Mouse (Mus musculus) CH12.LX (cell line): ENCODE measurements around the gene Ppp2r2c. TPM values are rescaled to one million over a fixed set of nuclear protein-coding genes. Genes with fewer than 3 reads are reported as not detected.

Experiments
- DNase-seq: peaks from one replicate; pipeline ENCODE4 v3.0.0-alpha.2; 2013; ENCODE audit errors: extremely low read depth
- H3K27ac ChIP-seq: 2 replicates; pipeline ENCODE4 v1.5.1; 2012; ENCODE audit warnings: low read depth, mild to moderate bottlenecking, control low read depth, moderate library complexity; ENCODE audit not compliant: insufficient read depth
- H3K27me3 ChIP-seq: replicated peaks from 2 replicates; pipeline ENCODE3; 2012; ENCODE audit warnings: inconsistent platforms
- H3K36me3 ChIP-seq, 2 experiments: replicated peaks in 1 of 2; 2 replicates each; pipeline versions ENCODE3 to v1.6.1; 2012; ENCODE audit warnings: inconsistent platforms in 1 of 2, low read length in 1 of 2, mild to moderate bottlenecking in 1 of 2, mixed read lengths in 1 of 2, moderate library complexity in 1 of 2; ENCODE audit not compliant: control insufficient read depth in 1 of 2, insufficient read depth in 1 of 2
- H3K4me1 ChIP-seq, 2 experiments: 2 replicates each; pipeline ENCODE4 v1.6.1; 2012; ENCODE audit warnings: inconsistent platforms in 1 of 2, moderate library complexity in 1 of 2; ENCODE audit not compliant: insufficient read depth in 2 of 2, control insufficient read depth in 1 of 2
- H3K4me2 ChIP-seq: 2 replicates; pipeline ENCODE4 v1.6.1; 2012; ENCODE audit warnings: low read depth, mild to moderate bottlenecking, control low read depth; ENCODE audit not compliant: poor library complexity, insufficient read depth, severe bottlenecking
- H3K4me3 ChIP-seq, 3 experiments: fragments of 150-350 bp in 1 of 3; sonication (generic) in 1 of 3; replicated peaks in 1 of 3; 2 replicates each; pipeline versions ENCODE3 to v1.5.1; 2011 to 2012; ENCODE audit warnings: low read depth in 2 of 3, low read length in 2 of 3, mild to moderate bottlenecking in 2 of 3, moderate library complexity in 2 of 3, control low read depth in 1 of 3, improper control_type of control experiment in 1 of 3, inconsistent platforms in 1 of 3, mixed read lengths in 1 of 3; ENCODE audit not compliant: poor library complexity in 1 of 3
- H3K79me2 ChIP-seq: replicated peaks from 2 replicates; pipeline ENCODE4 v1.6.1; 2012; ENCODE audit warnings: mild to moderate bottlenecking, moderate library complexity; ENCODE audit not compliant: control insufficient read depth, poor library complexity, insufficient read depth, severe bottlenecking; ENCODE audit errors: extremely low read depth
- H3K9ac ChIP-seq: 2 replicates; pipeline ENCODE4 v1.6.1; 2012; ENCODE audit warnings: low read depth, mild to moderate bottlenecking, control low read depth, moderate library complexity; ENCODE audit not compliant: insufficient read depth
- H3K9me3 ChIP-seq: replicated peaks from 2 replicates; pipeline ENCODE3; 2012; ENCODE audit warnings: low read length, inconsistent platforms, mixed read lengths
- CHD1 ChIP-seq: IDR thresholded peaks from 2 replicates; pipeline ENCODE4 v1.6.1; 2012; ENCODE audit warnings: low read depth, low read length, improper control_type of control experiment, inconsistent platforms
- CHD2 ChIP-seq: IDR thresholded peaks from 2 replicates; pipeline ENCODE4 v1.6.1; 2011; ENCODE audit warnings: low read length, improper control_type of control experiment
- CTCF ChIP-seq, 2 experiments: IDR thresholded peaks in 1 of 2; conservative IDR thresholded peaks in 1 of 2; 2 replicates each; pipeline ENCODE4 v1.5.1; 2011 to 2012; ENCODE audit warnings: low read depth in 2 of 2, low read length in 2 of 2, improper control_type of control experiment in 1 of 2, inconsistent platforms in 1 of 2, mild to moderate bottlenecking in 1 of 2, moderate library complexity in 1 of 2
- E2F4 ChIP-seq: IDR thresholded peaks from 2 replicates; pipeline ENCODE4 v1.6.1; 2011; ENCODE audit warnings: low read depth, low read length, improper control_type of control experiment; ENCODE audit not compliant: insufficient replicate concordance
- ELF1 ChIP-seq: IDR thresholded peaks from 2 replicates; pipeline ENCODE4 v1.6.1; 2014; ENCODE audit warnings: low read depth, mild to moderate bottlenecking, inconsistent platforms, low read length, improper control_type of control experiment
- ETS1 ChIP-seq: conservative IDR thresholded peaks from 2 replicates; pipeline ENCODE4 v1.6.1; 2012; ENCODE audit warnings: low read depth, mild to moderate bottlenecking, inconsistent platforms, low read length, improper control_type of control experiment, moderate library complexity
- GABPA ChIP-seq: IDR thresholded peaks from 2 replicates; pipeline ENCODE4 v1.6.1; 2012; ENCODE audit warnings: low read depth, low read length, improper control_type of control experiment, inconsistent platforms; ENCODE audit not compliant: insufficient replicate concordance
- HCFC1 ChIP-seq: IDR thresholded peaks from 2 replicates; pipeline ENCODE4 v1.6.1; 2012; ENCODE audit warnings: low read depth, mild to moderate bottlenecking, inconsistent platforms, low read length, improper control_type of control experiment
- JUND ChIP-seq: conservative IDR thresholded peaks from 2 replicates; pipeline ENCODE4 v1.6.1; 2011; ENCODE audit warnings: low read depth, low read length, improper control_type of control experiment
- KAT2A ChIP-seq: IDR thresholded peaks from 2 replicates; pipeline ENCODE4 v1.6.1; 2012; ENCODE audit warnings: low read length, improper control_type of control experiment, inconsistent platforms; ENCODE audit not compliant: insufficient replicate concordance
- MAX ChIP-seq: IDR thresholded peaks from 2 replicates; pipeline ENCODE4 v1.6.1; 2011; ENCODE audit warnings: low read length, improper control_type of control experiment
- MEF2A ChIP-seq: IDR thresholded peaks from 2 replicates; pipeline ENCODE4 v1.6.1; 2014; ENCODE audit warnings: low read depth, mild to moderate bottlenecking, inconsistent platforms, low read length, improper control_type of control experiment, borderline replicate concordance
- MXI1 ChIP-seq: IDR thresholded peaks from 2 replicates; pipeline ENCODE4 v1.6.1; 2011; ENCODE audit warnings: mild to moderate bottlenecking, low read depth, low read length, improper control_type of control experiment
- MYC ChIP-seq: IDR thresholded peaks from 2 replicates; pipeline ENCODE4 v1.6.1; 2011; ENCODE audit warnings: low read depth, mild to moderate bottlenecking, improper control_type of control experiment, low read length
- NRF1 ChIP-seq: IDR thresholded peaks from 2 replicates; pipeline ENCODE4 v1.6.1; 2014; ENCODE audit warnings: low read depth, mild to moderate bottlenecking, inconsistent platforms, low read length, improper control_type of control experiment, moderate library complexity
- PAX5 ChIP-seq: IDR thresholded peaks from 2 replicates; pipeline ENCODE4 v1.6.1; 2012; ENCODE audit warnings: low read length, inconsistent platforms, mixed read lengths
- POLR2AphosphoS2 ChIP-seq: IDR thresholded peaks from 2 replicates; pipeline ENCODE4 v1.6.1; 2011; ENCODE audit warnings: low read depth, low read length, improper control_type of control experiment
- RAD21 ChIP-seq: IDR thresholded peaks from 2 replicates; pipeline ENCODE4 v1.6.1; 2011; ENCODE audit warnings: low read depth, mild to moderate bottlenecking, low read length, improper control_type of control experiment, moderate library complexity
- SIN3A ChIP-seq: IDR thresholded peaks from 2 replicates; pipeline ENCODE4 v1.6.1; 2012; ENCODE audit warnings: low read length, improper control_type of control experiment, inconsistent platforms
- SMC3 ChIP-seq: IDR thresholded peaks from 2 replicates; pipeline ENCODE4 v1.6.1; 2011; ENCODE audit warnings: low read depth, low read length, improper control_type of control experiment
- TBP ChIP-seq: conservative IDR thresholded peaks from 2 replicates; pipeline ENCODE4 v1.6.1; 2011; ENCODE audit warnings: low read depth, low read length, improper control_type of control experiment
- TCF12 ChIP-seq: IDR thresholded peaks from 2 replicates; pipeline ENCODE4 v1.6.1; 2014; ENCODE audit warnings: low read depth, mild to moderate bottlenecking, inconsistent platforms, low read length, improper control_type of control experiment
- UBTF ChIP-seq: IDR thresholded peaks from 2 replicates; pipeline ENCODE4 v1.6.1; 2012; ENCODE audit warnings: low read depth, mild to moderate bottlenecking, inconsistent platforms, low read length, improper control_type of control experiment, moderate library complexity
- ZC3H11A ChIP-seq: IDR thresholded peaks from 2 replicates; pipeline ENCODE4 v1.6.1; 2012; ENCODE audit warnings: low read depth, mild to moderate bottlenecking, inconsistent platforms, low read length, improper control_type of control experiment
- ZMIZ1 ChIP-seq: IDR thresholded peaks from 2 replicates; pipeline ENCODE4 v1.6.1; 2012; ENCODE audit warnings: low read depth, mild to moderate bottlenecking, inconsistent platforms, low read length, improper control_type of control experiment
- dilution Hi-C: fragments of 300-500 bp; cut with MboI; formaldehyde crosslinking; loops from 2 replicates; pipeline ENCODE4 v1.14.3; 2020; ENCODE audit warnings: low sequenced_read_pairs; ENCODE audit not compliant: extremely low pct_unique_long_range_greater_than_20kb, extremely low pct_ligation_motif_present
- in situ Hi-C: fragments of 300-500 bp; cut with MboI; formaldehyde crosslinking; loops from 3 replicates; pipeline ENCODE4 v1.14.3; 2019; ENCODE audit warnings: low sequenced_read_pairs, low pct_ligation_motif_present, low pct_unique_long_range_greater_than_20kb, mixed read lengths
- polyA plus RNA-seq: library from polyadenylated mRNA; unstranded; fragments of >175 nt; gene quantifications from 2 replicates; pipeline ENCODE4 v1.2.1, GENCODE M21; 2012; ENCODE audit warnings: low read depth; ENCODE audit not compliant: insufficient read length
- total RNA-seq, 2 experiments: library from RNA; depleted of rRNA; stranded (reverse); fragments of 300-350 nt in 1 of 2; fragments of >200 nt in 1 of 2; gene quantifications; 2 replicates each; pipeline ENCODE4 v1.2.3; 2012 to 2014

Gene Ppp2r2c
- total and polyA plus RNA-seq, 3 experiments, result 0.07 to 0.21 TPM; not detected in 1

- no peak for TF ChIP-seq JUND
- TF ChIP-seq MYC, result peak; percentile 75; the same call in 1 of the 2 replicates
- no peak; the same call in 1 of the 2 replicates for TF ChIP-seq UBTF
- 0 out of 2 replicates have a peak, but pooled peaks have one; percentile 14 for TF ChIP-seq ETS1
- no peak for TF ChIP-seq E2F4
- TF ChIP-seq PAX5, result no peak
- peak; percentile 100 for TF ChIP-seq ELF1
- peak; percentile 48; the same call in 1 of the 2 replicates for TF ChIP-seq NRF1
- TF ChIP-seq KAT2A, result 0 out of 2 replicates have a peak, but pooled peaks have one; percentile 28
- TF ChIP-seq MAX, result peak; percentile 70; the same call in 1 of the 2 replicates
These were observed 38.1 kb upstream of the Ppp2r2c start, which contains the start of gene Man2b2 (continued) for GRCm38 (mm10) chr5:36829913-36830879.

- Histone ChIP-seq H3K27ac (no peak overlapping the region), H3K36me3 (peaks cover 24 to 30% of the 10 kb centered on the region in 2 experiments), H3K4me1 (peaks cover 6 to 20% of the 10 kb centered on the region in 2 experiments), H3K4me2 (peak overlapping the region; percentile 42), H3K79me2 (no peaks in the 10 kb centered on the region), H3K4me3 (no peak overlapping the region), H3K27me3 (peaks cover 40% of the 10 kb centered on the region), H3K9me3 (peaks cover 5% of the 10 kb centered on the region), H3K9ac (no peak overlapping the region)
- in situ Hi-C loops, result loop anchor here (5.0 kb wide), 1 partner anchor 86 kb away; no protein-coding TSS in a partner anchor
- dilution Hi-C loops, result no loop called here
- TF ChIP-seq ELF1 (no peak), UBTF (no peak), CHD1 (no peak), HCFC1 (peak; percentile 87), KAT2A (peak; percentile 59; the same call in 1 of the 2 replicates), CHD2 (no peak), CTCF (conservative IDR thresholded peaks at IDR 0.05 in 1 of 2, IDR thresholded peaks at IDR 0.05 in 1 of 2; ENCODE audit: low read depth in 2 of 2, low read length in 2 of 2) (peak in 1 of 2 experiments; percentile 13; a peak in 1 of 4 replicates)
- DNase-seq, result peak; percentile 38
These were observed 37.0 kb upstream of the Ppp2r2c start for GRCm38 (mm10) chr5:36831272-36831671.

- dilution Hi-C loops, result no loop called here
- Histone ChIP-seq H3K27ac (no peak overlapping the region), H3K4me1 (peaks cover 0 to 5% of the 10 kb centered on the region in 2 experiments; a peak in 2 of 4 replicates), H3K36me3 (no peaks in the 10 kb centered on the region), H3K27me3 (peaks cover 74% of the 10 kb centered on the region), H3K9me3 (peaks cover 5% of the 10 kb centered on the region), H3K79me2 (no peaks in the 10 kb centered on the region), H3K9ac (no peak overlapping the region), H3K4me2 (no peak overlapping the region), H3K4me3 (no peak overlapping the region)
- peak; percentile 61 for DNase-seq
- in situ Hi-C loops, result no loop called here
- TF ChIP-seq TCF12 (0 out of 2 replicates have a peak, but pooled peaks have one; percentile 42), POLR2AphosphoS2 (no peak), SIN3A (peak; percentile 89), GABPA (no peak), MXI1 (peak; percentile 64), MYC (0 out of 2 replicates have a peak, but pooled peaks have one; percentile 35), ZMIZ1 (no peak), MEF2A (peak; percentile 19; the same call in 1 of the 2 replicates), RAD21 (peak; percentile 75), TBP (no peak), E2F4 (no peak), HCFC1 (peak; percentile 26; the same call in 1 of the 2 replicates), ZC3H11A (peak; percentile 69), SMC3 (peak; percentile 97), CTCF (conservative IDR thresholded peaks at IDR 0.05 in 1 of 2, IDR thresholded peaks at IDR 0.05 in 1 of 2; ENCODE audit: low read depth in 2 of 2, low read length in 2 of 2) (peak; percentile 81 to 98), ELF1 (no peak), ETS1 (no peak)
These were observed 32.4 kb upstream of the Ppp2r2c start for GRCm38 (mm10) chr5:36835933-36836332.
